Mouse (Mus musculus): ENCODE data around the gene Dab1. TPM values are rescaled to one million over a fixed set of nuclear protein-coding genes. Genes with fewer than 3 reads are reported as not detected.

Gene Dab1
- polyA plus RNA-seq, 1 experiment = 1.5 TPM

GRCm38 (mm10) chr4:104724258-104724657 lies 1105.1 kb downstream of the Dab1 start:
- Histone ChIP-seq H3K4me1 (ENCODE audit: control insufficient read depth, insufficient read depth, low read length) (no peaks in the 10 kb centered on the region), H3K4me3 (replicated peaks; ENCODE audit: control insufficient read depth, low read depth, low read length) (no peak overlapping the region), H3K27ac (ENCODE audit: control insufficient read depth, insufficient read depth, low read depth, low read length, poor library complexity) (no peak overlapping the region)
- 65% methylated on average over 5 of the region's 5 CpGs for WGBS
- TF ChIP-seq POLR2A (IDR thresholded peaks at IDR 0.05; ENCODE audit: borderline replicate concordance, control insufficient read depth, low read depth, low read length) (no peak), CTCF (IDR thresholded peaks at IDR 0.05; ENCODE audit: control insufficient read depth, insufficient read depth, low read length) (no peak)

GRCm38 (mm10) chr4:104725673-104726072 lies 1106.5 kb downstream of the Dab1 start:
- WGBS = 51% methylated on average over 3 of the region's 3 CpGs
- no peaks in the 10 kb centered on the region for H3K4me1 ChIP-seq (ENCODE audit: control insufficient read depth, insufficient read depth, low read length)
- H3K27ac ChIP-seq (ENCODE audit: control insufficient read depth, insufficient read depth, low read depth, low read length, poor library complexity) = no peak overlapping the region
- no peak overlapping the region for H3K4me3 ChIP-seq (replicated peaks; ENCODE audit: control insufficient read depth, low read depth, low read length)
- TF ChIP-seq POLR2A (IDR thresholded peaks at IDR 0.05; ENCODE audit: borderline replicate concordance, control insufficient read depth, low read depth, low read length) (no peak), CTCF (IDR thresholded peaks at IDR 0.05; ENCODE audit: control insufficient read depth, insufficient read depth, low read length) (no peak)

GRCm38 (mm10) chr4:104729185-104729584 lies 1110.0 kb downstream of the Dab1 start:
- no peak for TF ChIP-seq POLR2A (IDR thresholded peaks at IDR 0.05; ENCODE audit: borderline replicate concordance, control insufficient read depth, low read depth, low read length)
- no peak for TF ChIP-seq CTCF (IDR thresholded peaks at IDR 0.05; ENCODE audit: control insufficient read depth, insufficient read depth, low read length)
- no peak overlapping the region for H3K27ac ChIP-seq (ENCODE audit: control insufficient read depth, insufficient read depth, low read depth, low read length, poor library complexity)
- 34% methylated on average over 8 of the region's 8 CpGs for WGBS

GRCm38 (mm10) chr4:104746500-104746899 lies 1127.3 kb downstream of the Dab1 start:
- WGBS = 75% methylated on average over 6 of the region's 6 CpGs
- H3K27ac ChIP-seq (ENCODE audit: control insufficient read depth, insufficient read depth, low read depth, low read length, poor library complexity) = no peak overlapping the region
- TF ChIP-seq POLR2A (IDR thresholded peaks at IDR 0.05; ENCODE audit: borderline replicate concordance, control insufficient read depth, low read depth, low read length) = no peak
- no peaks in the 10 kb centered on the region for H3K4me1 ChIP-seq (ENCODE audit: control insufficient read depth, insufficient read depth, low read length)
- no peak overlapping the region for H3K4me3 ChIP-seq (replicated peaks; ENCODE audit: control insufficient read depth, low read depth, low read length)

More at GRCm38 (mm10) chr4:104729185-104729584, 1110.0 kb downstream of the Dab1 start:
- no peaks in the 10 kb centered on the region for H3K4me1 ChIP-seq (ENCODE audit: control insufficient read depth, insufficient read depth, low read length)
- no peak overlapping the region for H3K4me3 ChIP-seq (replicated peaks; ENCODE audit: control insufficient read depth, low read depth, low read length)

- no peak for TF ChIP-seq CTCF (IDR thresholded peaks at IDR 0.05; ENCODE audit: control insufficient read depth, insufficient read depth, low read length)
- TF ChIP-seq POLR2A (IDR thresholded peaks at IDR 0.05; ENCODE audit: borderline replicate concordance, control insufficient read depth, low read depth, low read length) = no peak
- whole genome bisulfite sequencing = 69% methylated on average over 3 of the region's 3 CpGs
- no peak overlapping the region for H3K27ac ChIP-seq (ENCODE audit: control insufficient read depth, insufficient read depth, low read depth, low read length, poor library complexity)
- no peak overlapping the region for H3K4me3 ChIP-seq (replicated peaks; ENCODE audit: control insufficient read depth, low read depth, low read length)
- no peaks in the 10 kb centered on the region for H3K4me1 ChIP-seq (ENCODE audit: control insufficient read depth, insufficient read depth, low read length)
Observed at GRCm38 (mm10) chr4:104754090-104754489, 1134.9 kb downstream of the Dab1 start.

- 82% methylated on average over 13 of the region's 13 CpGs for WGBS
- no peak for TF ChIP-seq CTCF (IDR thresholded peaks at IDR 0.05; ENCODE audit: control insufficient read depth, insufficient read depth, low read length)
- no peak for TF ChIP-seq POLR2A (IDR thresholded peaks at IDR 0.05; ENCODE audit: borderline replicate concordance, control insufficient read depth, low read depth, low read length)
Observed at GRCm38 (mm10) chr4:104760878-104761624, 1141.9 kb downstream of the Dab1 start.

GRCm38 (mm10) chr4:104766065-104766464 lies 1146.9 kb downstream of the Dab1 start, which contains the start of gene C8b:
Gene C8b (plus strand): TSS chr4:104766317.
- no peak for TF ChIP-seq CTCF (IDR thresholded peaks at IDR 0.05; ENCODE audit: control insufficient read depth, insufficient read depth, low read length)
- TF ChIP-seq POLR2A (IDR thresholded peaks at IDR 0.05; ENCODE audit: borderline replicate concordance, control insufficient read depth, low read depth, low read length) = no peak
- Histone ChIP-seq H3K27ac (ENCODE audit: control insufficient read depth, insufficient read depth, low read depth, low read length, poor library complexity) (no peak within 1 kb of the TSS), H3K4me1 (ENCODE audit: control insufficient read depth, insufficient read depth, low read length) (no peaks in the 10 kb centered on the region), H3K4me3 (replicated peaks; ENCODE audit: control insufficient read depth, low read depth, low read length) (no peak within 1 kb of the TSS)
- WGBS = 84% methylated on average over 8 of the region's 8 CpGs

More at GRCm38 (mm10) chr4:104760878-104761624, 1141.9 kb downstream of the Dab1 start:
- H3K4me1 ChIP-seq (ENCODE audit: control insufficient read depth, insufficient read depth, low read length) = no peaks in the 10 kb centered on the region
- H3K4me3 ChIP-seq (replicated peaks; ENCODE audit: control insufficient read depth, low read depth, low read length) = no peak overlapping the region
- no peak overlapping the region for H3K27ac ChIP-seq (ENCODE audit: control insufficient read depth, insufficient read depth, low read depth, low read length, poor library complexity)

- no peak for TF ChIP-seq POLR2A (IDR thresholded peaks at IDR 0.05; ENCODE audit: borderline replicate concordance, control insufficient read depth, low read depth, low read length)
- no peak for TF ChIP-seq CTCF (IDR thresholded peaks at IDR 0.05; ENCODE audit: control insufficient read depth, insufficient read depth, low read length)
- WGBS = 74% methylated on average over 4 of the region's 4 CpGs
- Histone ChIP-seq H3K27ac (ENCODE audit: control insufficient read depth, insufficient read depth, low read depth, low read length, poor library complexity) (no peak overlapping the region), H3K4me1 (ENCODE audit: control insufficient read depth, insufficient read depth, low read length) (no peaks in the 10 kb centered on the region), H3K4me3 (replicated peaks; ENCODE audit: control insufficient read depth, low read depth, low read length) (no peak overlapping the region)
Observed at GRCm38 (mm10) chr4:104768190-104768589, 1149.0 kb downstream of the Dab1 start.
